Mouse (Mus musculus) lung, postnatal 0 days (tissue): Measurements from ENCODE around the gene Arhgef38.

Experiments
- CTCF ChIP-seq: IDR thresholded peaks from 2 replicates; pipeline ENCODE4 v1.5.1; 2016; ENCODE audit warnings: antibody characterized with exemption, mild to moderate bottlenecking
- EP300 ChIP-seq: IDR thresholded peaks from 2 replicates; pipeline ENCODE4 v1.6.1; 2016; ENCODE audit warnings: antibody characterized with exemption, mild to moderate bottlenecking, control low read depth

- TF ChIP-seq CTCF (peak; percentile 63), EP300 (no peak)
Measured at GRCm38 (mm10) chr3:133111741-133112140, 123.0 kb downstream of the Arhgef38 start.
